Mouse (Mus musculus) adrenal gland, adult 18-20 months (tissue): ENCODE measurements around the gene Serpine1. TPM values are rescaled to one million over a fixed set of nuclear protein-coding genes. Genes with fewer than 3 reads are reported as not detected.

ENCODE experiments used
- DNase-seq, 2 experiments: peaks; one replicate each; pipeline ENCODE4 v3.0.0; 2021 to 2022; ENCODE audit warnings: low spot score in 2 of 2
- total RNA-seq, 2 experiments: library from RNA; stranded (reverse); gene quantifications; 1 replicate in 1 of 2; 2 replicates in 1 of 2; pipeline ENCODE4 v1.2.3; 2021

The Serpine1 gene
- total RNA-seq, 2 experiments from 2014 or later = 3.3 to 17.1 TPM

- DNase-seq = peak; percentile 50 to 72
These were observed 10.1 kb downstream of the Serpine1 start for GRCm38 (mm10) chr5:137061809-137062481.

DNA sequence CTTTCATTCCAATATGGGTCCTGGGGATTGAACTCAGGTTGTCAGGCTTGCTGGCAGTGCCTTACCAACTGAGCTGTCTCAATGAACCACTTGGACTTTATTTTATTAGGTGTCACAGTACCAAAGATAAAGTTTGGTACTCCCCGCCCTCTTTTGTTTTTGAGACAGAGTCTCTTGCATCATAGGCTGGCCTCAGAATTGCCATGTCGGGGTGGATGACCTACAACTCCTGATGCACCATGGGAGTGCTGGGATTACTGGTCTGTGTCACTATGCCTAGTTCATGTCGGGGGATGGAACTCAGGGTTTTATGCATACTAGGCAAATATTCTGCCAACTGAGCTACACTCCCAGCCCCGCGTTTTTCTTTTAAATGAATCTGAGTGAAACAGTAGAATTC, 17.2 kb downstream of the Serpine1 start:
- no peak for DNase-seq

GRCm38 (mm10) chr5:137054299-137054698, 17.8 kb downstream of the Serpine1 start:
- no peak for DNase-seq

DNA sequence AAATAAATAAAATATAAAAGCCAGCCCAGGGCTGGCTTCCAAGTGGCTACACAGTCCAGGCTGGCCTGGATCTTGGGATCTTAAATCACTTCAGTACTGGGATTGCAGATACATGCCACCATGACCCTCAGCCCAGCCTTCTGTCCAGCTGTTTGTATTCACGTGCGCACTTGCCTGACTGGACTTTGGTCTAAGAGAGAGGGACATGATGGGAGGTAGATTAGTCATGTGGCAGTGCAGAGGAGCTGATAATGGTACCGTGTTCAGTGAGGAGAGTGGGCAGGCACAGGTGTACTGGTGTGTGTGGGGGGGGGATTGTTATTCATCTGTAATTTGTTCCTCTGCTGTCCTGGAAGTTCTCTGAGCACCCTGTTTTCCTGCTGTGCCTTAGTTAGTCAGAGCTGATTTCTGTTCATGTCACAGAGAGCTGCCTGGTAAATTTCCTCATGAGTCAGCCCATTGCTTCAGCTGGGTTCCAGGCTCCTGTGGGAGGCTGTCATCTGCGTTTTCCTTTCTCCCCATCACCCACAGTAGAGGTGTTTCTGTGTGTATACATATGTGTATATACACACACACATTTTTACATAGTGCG, 20.1 kb downstream of the Serpine1 start:
- no peak for DNase-seq

DNA sequence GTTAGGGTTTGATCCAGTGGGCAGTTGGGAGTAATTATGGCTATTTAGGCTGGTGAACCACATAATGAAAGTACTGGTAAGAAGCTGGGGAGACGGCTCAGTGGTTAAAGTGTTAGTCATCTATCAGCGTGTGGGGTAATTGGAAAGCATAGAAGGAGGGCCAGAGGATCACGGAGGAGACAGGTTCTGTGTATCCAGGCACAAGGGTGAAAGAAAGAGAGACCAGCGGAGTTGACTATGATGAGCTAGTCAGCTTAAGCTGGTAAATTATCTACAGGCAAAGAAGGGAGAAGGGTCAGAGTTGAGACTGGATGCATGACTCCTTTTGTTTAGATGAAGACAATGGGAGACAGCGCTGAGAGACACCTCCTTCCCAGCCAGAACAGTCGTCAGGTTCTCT, 20.9 kb downstream of the Serpine1 start:
- no peak for DNase-seq

- no peak for DNase-seq
These were observed 25.1 kb downstream of the Serpine1 start for GRCm38 (mm10) chr5:137046991-137047390.

- no peak for DNase-seq
These were observed 25.7 kb downstream of the Serpine1 start for GRCm38 (mm10) chr5:137046324-137046718.

DNA sequence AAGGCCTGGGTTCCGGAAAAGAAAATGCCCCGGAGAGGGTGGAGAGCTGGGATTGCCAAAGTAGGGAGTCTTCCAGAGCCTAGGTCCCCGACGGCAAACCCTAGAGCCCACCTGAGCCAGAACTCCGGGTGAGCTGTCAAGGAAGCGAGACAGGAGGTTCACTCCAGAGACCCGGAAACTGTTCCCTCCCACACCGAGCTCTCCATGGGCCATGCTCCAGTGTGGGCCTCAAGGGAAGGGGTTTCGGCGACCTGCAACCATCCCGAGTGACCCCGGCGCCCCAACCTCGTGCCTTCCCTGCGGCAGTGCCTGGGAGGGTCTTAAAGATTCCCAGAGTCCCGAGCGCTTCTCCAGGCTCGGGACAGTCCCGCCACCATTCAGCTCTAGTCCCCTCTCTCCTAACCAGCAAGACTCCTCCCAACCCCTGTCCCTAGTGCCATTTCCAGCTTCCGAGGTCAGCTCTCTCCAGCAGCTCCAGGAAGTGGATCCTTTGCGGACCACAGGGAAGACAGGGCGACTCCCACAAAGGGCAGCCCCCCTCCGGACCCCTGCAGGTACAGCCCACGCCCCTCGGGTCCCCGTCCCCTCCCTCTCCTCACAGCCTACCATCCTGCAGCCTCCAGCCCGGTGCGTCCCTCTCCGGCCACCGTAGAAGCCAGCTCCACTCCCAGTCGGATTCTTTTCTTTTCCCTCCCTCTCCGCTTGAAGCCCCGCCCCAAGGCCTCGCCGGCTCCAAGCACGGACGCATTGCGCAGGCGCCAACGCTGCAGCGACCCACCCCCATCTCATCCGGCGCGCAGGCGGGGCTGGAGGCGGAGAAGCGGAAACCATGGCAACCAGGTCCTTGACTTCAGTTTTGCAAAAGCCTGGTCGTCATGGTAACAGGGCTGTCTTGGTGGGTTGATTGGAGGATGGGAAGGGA, 26.4 kb downstream of the Serpine1 start, which contains the start of gene Ap1s1:
Gene Ap1s1 (minus strand): TSS at position 734 of the 922 bp plus-strand sequence.
- DNase-seq = peak; percentile 96 to 97

DNA sequence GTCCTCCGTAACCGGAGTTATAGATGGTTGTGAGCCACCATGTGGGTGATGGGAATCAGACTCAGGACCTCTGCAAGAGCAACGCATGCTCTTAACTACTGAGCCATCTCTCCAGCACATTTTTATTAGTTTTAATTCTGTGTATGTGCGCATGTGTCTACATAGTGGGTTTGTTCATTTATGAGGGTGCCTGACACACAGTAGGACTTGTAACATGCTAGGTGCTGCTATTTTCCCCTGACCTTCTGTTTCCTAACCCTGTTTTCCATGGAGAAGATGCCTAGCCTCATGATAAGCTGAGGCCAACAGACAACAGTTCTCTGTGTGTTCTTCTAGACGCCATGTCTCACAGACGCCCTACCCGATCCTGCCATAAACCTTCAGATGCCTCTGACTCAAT, 28.1 kb downstream of the Serpine1 start:
- DNase-seq = no peak

DNA sequence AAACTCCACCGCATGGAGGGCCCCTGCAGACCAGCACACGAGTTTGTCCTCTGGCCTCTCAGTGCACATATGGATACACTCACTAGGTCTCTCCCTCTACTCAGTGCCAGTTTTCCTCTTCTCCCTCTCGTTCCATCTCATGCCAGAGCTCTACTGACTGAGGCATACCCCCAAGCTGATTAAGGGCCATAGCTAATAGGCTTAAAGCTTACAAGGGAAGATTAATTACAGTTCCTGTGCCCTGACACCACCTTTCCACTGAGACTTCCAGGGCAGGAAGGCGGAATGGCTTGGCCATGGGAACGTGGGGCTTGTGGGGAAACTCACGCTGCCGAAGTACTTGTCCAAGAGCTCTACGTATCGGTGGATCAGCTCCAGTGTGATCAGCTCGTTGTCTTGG, 30.6 kb downstream of the Serpine1 start:
- DNase-seq = no peak

DNA sequence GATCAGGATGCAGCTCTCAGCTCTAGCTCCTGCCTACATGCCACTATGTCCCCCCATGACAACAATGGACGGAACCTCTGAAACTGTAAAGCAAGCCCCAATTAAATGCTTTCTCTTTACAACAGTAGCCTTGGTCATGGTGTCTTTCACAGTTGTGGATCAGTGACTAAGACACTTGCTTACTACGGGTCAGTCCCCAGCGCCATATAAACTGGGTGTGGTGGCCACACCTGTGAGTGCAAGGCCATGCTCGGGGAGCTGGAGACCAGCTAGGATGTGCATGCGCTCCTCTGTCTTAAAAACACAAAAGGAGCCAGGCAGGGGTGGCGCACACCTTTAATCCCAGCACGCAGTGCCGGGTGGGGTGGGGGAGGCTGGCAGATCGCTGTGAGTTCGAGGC, 32.6 kb downstream of the Serpine1 start:
- DNase-seq = no peak

GRCm38 (mm10) chr5:137036211-137036610, 35.9 kb downstream of the Serpine1 start:
- no peak for DNase-seq

- DNase-seq = peak; percentile 88 to 94
These were observed 39.4 kb downstream of the Serpine1 start for GRCm38 (mm10) chr5:137032641-137033074.

GRCm38 (mm10) chr5:137032033-137032421, 40.0 kb downstream of the Serpine1 start:
- no peak for DNase-seq

GRCm38 (mm10) chr5:137031076-137032032, 40.7 kb downstream of the Serpine1 start:
- peak; percentile 37 to 39 for DNase-seq

- no peak for DNase-seq
These were observed 41.7 kb downstream of the Serpine1 start for GRCm38 (mm10) chr5:137030416-137030810.

DNA sequence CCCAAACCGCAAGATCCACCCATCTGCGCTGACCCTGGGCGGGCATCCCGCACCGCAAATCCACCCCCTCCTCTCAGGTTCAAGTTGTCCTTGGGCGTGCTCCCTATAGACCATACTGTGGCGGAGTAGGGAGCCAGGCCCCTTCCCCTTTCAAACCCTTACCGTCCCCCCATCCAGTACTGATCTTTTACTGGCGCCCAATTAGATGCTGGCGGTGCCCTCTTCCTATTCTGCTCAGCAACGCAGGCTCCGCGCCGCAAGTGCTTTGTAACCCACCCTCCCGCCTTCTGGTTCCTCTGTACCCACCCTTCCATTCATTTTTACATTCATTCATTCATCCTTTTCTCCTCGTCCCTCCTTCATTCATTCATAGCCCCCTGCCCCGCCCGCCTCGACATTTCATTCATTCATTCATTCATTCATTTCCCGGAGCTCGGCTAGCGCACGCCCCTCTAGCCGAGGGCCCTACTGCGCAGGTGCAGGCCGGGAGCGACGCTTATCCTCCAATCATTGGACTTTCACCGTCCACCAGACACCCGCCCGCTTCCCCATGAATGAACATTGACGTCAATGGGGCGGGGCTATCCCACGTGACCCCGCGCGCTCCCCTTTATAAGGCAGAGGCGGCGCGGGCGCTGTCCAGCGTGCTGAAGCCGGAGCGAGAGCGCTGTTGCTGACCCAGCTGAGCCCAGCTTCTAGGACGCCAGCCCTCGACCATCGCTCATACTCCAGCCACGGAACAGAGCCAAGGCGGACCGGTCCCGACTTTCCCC, 42.2 kb downstream of the Serpine1 start:
- peak; percentile 98 for DNase-seq

- no peak for DNase-seq
These were observed 42.8 kb downstream of the Serpine1 start for GRCm38 (mm10) chr5:137029273-137029585.

DNA sequence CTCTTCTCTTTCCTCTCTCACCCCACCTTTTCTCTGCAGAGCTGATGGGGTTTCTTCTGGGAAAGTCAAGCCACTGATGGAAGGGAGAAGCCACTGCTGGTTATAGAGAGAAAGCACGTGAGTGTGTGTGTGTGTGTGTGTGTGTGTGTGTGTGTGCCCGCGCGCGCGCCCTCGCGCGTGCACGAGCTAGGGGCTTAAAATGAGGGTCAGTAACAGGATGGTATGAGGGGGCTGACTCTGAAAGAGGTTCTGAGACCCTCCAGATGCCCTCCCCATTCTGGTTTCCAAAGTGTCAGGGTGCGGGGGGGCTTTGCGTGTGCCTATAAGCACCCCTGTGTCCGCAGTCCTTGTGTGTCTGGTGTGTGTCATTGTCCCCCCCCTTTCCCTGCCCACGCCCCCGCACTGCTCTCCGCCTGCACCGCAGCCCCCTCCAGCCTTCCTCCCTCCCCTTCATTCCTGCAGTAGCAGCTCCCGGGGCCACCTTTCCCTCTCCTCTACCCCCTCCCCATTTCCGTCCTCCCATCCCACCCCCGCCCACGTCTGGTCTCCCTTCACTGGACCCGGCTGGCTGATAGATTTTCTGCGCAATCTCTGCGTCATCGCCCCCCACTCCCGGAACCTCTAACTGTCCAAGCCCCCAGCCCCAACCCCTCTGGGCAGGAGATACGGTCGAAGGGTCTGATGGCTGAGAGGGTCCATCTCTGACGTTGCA, 43.4 kb downstream of the Serpine1 start:
- no peak for DNase-seq
